Mouse (Mus musculus) lung, postnatal 0 days (tissue): Measurements from ENCODE around the gene Dennd2c. TPM values are rescaled to one million over a fixed set of nuclear protein-coding genes. Genes with fewer than 3 reads are reported as not detected.

ENCODE experiments used
- ATAC-seq: fragments of 200-750 bp; cut with Nextera tagmentation; 2 replicates; pipeline ENCODE4 v1.8.0; 2017; ENCODE audit warnings: moderate library complexity
- DNase-seq: peaks from one replicate; pipeline ENCODE4 v3.0.0-alpha.2; 2016; ENCODE audit warnings: low spot score
- H3K27ac ChIP-seq: fragments of 300-500 bp; sonication (generic); 2 replicates; pipeline ENCODE4 v1.5.1; 2014; ENCODE audit warnings: antibody characterized with exemption, mild to moderate bottlenecking, low read length, mixed read lengths
- H3K27me3 ChIP-seq: fragments of 300-500 bp; sonication (generic); replicated peaks from 2 replicates; pipeline ENCODE4 v1.6.1; 2014; ENCODE audit warnings: low read length, mixed read lengths; ENCODE audit not compliant: insufficient read depth
- H3K36me3 ChIP-seq: fragments of 300-500 bp; sonication (generic); 2 replicates; pipeline ENCODE4 v1.6.1; 2014; ENCODE audit warnings: low read length, mixed read lengths; ENCODE audit not compliant: insufficient read depth
- H3K4me1 ChIP-seq: fragments of 300-500 bp; sonication (generic); 2 replicates; pipeline ENCODE4 v1.6.1; 2014; ENCODE audit warnings: antibody characterized with exemption, low read depth, low read length, mixed read lengths; ENCODE audit not compliant: insufficient read depth
- H3K4me2 ChIP-seq: fragments of 300-500 bp; sonication (generic); replicated peaks from 2 replicates; pipeline ENCODE4 v1.6.1; 2014; ENCODE audit warnings: low read depth, mild to moderate bottlenecking, low read length, moderate library complexity, mixed read lengths
- H3K4me3 ChIP-seq: fragments of 300-500 bp; sonication (generic); 2 replicates; pipeline ENCODE4 v1.5.1; 2014; ENCODE audit warnings: low read depth, low read length
- H3K9ac ChIP-seq: fragments of 300-500 bp; sonication (generic); replicated peaks from 2 replicates; pipeline ENCODE4 v1.6.1; 2014; ENCODE audit warnings: low read depth, mild to moderate bottlenecking
- H3K9me3 ChIP-seq: fragments of 300-500 bp; sonication (generic); 2 replicates; pipeline ENCODE4 v1.6.1; 2016; ENCODE audit warnings: low read length, mixed read lengths
- CTCF ChIP-seq: IDR thresholded peaks from 2 replicates; pipeline ENCODE4 v1.5.1; 2016; ENCODE audit warnings: antibody characterized with exemption, mild to moderate bottlenecking
- EP300 ChIP-seq: IDR thresholded peaks from 2 replicates; pipeline ENCODE4 v1.6.1; 2016; ENCODE audit warnings: antibody characterized with exemption, mild to moderate bottlenecking, control low read depth
- WGBS: fragments of 180-500 bp; shearing (Covaris S2); extraction: QIAGEN DNeasy Blood & Tissue Kit; methylation state at CpG from one replicate; pipeline ENCODE4 v1.1.7; 2014; 5-methylcytosine and 5-hydroxymethylcytosine counted together
- polyA plus RNA-seq: library from polyadenylated mRNA; unstranded; fragments of >200 nt; fragmentation: Nextera tagmentation; extraction: Ambion mirVana; gene quantifications from 2 replicates; pipeline ENCODE4 v1.2.1, GENCODE M21; 2015

The Dennd2c gene
- polyA plus RNA-seq, 1 experiment from 2014 or later = 3.4 TPM

- Histone ChIP-seq H3K4me2 (no peak overlapping the region), H3K4me1 (no peaks in the 10 kb centered on the region), H3K4me3 (no peak overlapping the region), H3K9ac (no peak overlapping the region), H3K27ac (no peak overlapping the region), H3K27me3 (no peaks in the 10 kb centered on the region), H3K9me3 (no peaks in the 10 kb centered on the region), H3K36me3 (no peaks in the 10 kb centered on the region)
- DNase-seq = no peak
- no peak for TF ChIP-seq EP300
- TF ChIP-seq CTCF = no peak
- 78% methylated on average over 5 of the region's 5 CpGs for WGBS
- no peak for ATAC-seq
These were observed 19.6 kb upstream of the Dennd2c start for GRCm38 (mm10) chr3:103082761-103083160.

- TF ChIP-seq EP300 (no peak), CTCF (no peak)
- Histone ChIP-seq H3K4me1 (no peaks in the 10 kb centered on the region), H3K27me3 (no peaks in the 10 kb centered on the region), H3K4me2 (no peak overlapping the region), H3K27ac (no peak overlapping the region), H3K9me3 (no peaks in the 10 kb centered on the region), H3K36me3 (no peaks in the 10 kb centered on the region), H3K4me3 (no peak overlapping the region), H3K9ac (no peak overlapping the region)
- no peak for ATAC-seq
- no peak for DNase-seq
- WGBS = 76% methylated on average over 3 of the region's 3 CpGs
These were observed 16.4 kb upstream of the Dennd2c start for GRCm38 (mm10) chr3:103085986-103086385.

GRCm38 (mm10) chr3:103091753-103092152 is 10.7 kb upstream of the Dennd2c start:
- Histone ChIP-seq H3K27me3 (no peaks in the 10 kb centered on the region), H3K4me3 (no peak overlapping the region), H3K9me3 (no peaks in the 10 kb centered on the region), H3K4me2 (no peak overlapping the region), H3K36me3 (no peaks in the 10 kb centered on the region), H3K4me1 (no peaks in the 10 kb centered on the region), H3K27ac (no peak overlapping the region), H3K9ac (no peak overlapping the region)
- DNase-seq (no peak), ATAC-seq (no peak)
- WGBS = 90% methylated on average over 2 of the region's 2 CpGs
- TF ChIP-seq CTCF (no peak), EP300 (no peak)

- DNase-seq (no peak), ATAC-seq (no peak)
- H3K4me2 ChIP-seq = no peak overlapping the region
- 73% methylated on average over 23 of the region's 23 CpGs for WGBS
- no peaks in the 10 kb centered on the region; the same call in 1 of the 2 replicates for H3K4me1 ChIP-seq
- no peak overlapping the region for H3K27ac ChIP-seq
- no peaks in the 10 kb centered on the region for H3K9me3 ChIP-seq
- H3K4me3 ChIP-seq = no peak overlapping the region
- H3K36me3 ChIP-seq = no peaks in the 10 kb centered on the region
- H3K9ac ChIP-seq = no peak overlapping the region
- TF ChIP-seq CTCF = no peak
- no peak for TF ChIP-seq EP300
- H3K27me3 ChIP-seq = no peaks in the 10 kb centered on the region
These were observed 3.7 kb upstream of the Dennd2c start for GRCm38 (mm10) chr3:103098662-103099061.

- H3K36me3 ChIP-seq = no peaks in the 10 kb centered on the region
- TF ChIP-seq EP300 = no peak
- peak; percentile 55 for TF ChIP-seq CTCF
- no peak overlapping the region for H3K27ac ChIP-seq
- ATAC-seq (no peak), DNase-seq (peak; percentile 43)
- H3K4me2 ChIP-seq = no peak overlapping the region
- H3K9ac ChIP-seq = no peak overlapping the region
- WGBS = 84% methylated on average over 6 of the region's 6 CpGs
- H3K27me3 ChIP-seq = no peaks in the 10 kb centered on the region
- H3K9me3 ChIP-seq = no peaks in the 10 kb centered on the region
- H3K4me1 ChIP-seq = no peaks in the 10 kb centered on the region; the same call in 1 of the 2 replicates
- no peak overlapping the region for H3K4me3 ChIP-seq
These were observed 2.7 kb upstream of the Dennd2c start for GRCm38 (mm10) chr3:103099667-103100066.

GRCm38 (mm10) chr3:103100735-103101134 is 1.7 kb upstream of the Dennd2c start:
- H3K4me3 ChIP-seq = no peak overlapping the region
- no peak overlapping the region for H3K4me2 ChIP-seq
- H3K27ac ChIP-seq = no peak overlapping the region
- no peaks in the 10 kb centered on the region for H3K9me3 ChIP-seq
- TF ChIP-seq CTCF (peak; percentile 45), EP300 (no peak)
- no peak overlapping the region for H3K9ac ChIP-seq
- H3K36me3 ChIP-seq = no peaks in the 10 kb centered on the region
- no peaks in the 10 kb centered on the region; the same call in 1 of the 2 replicates for H3K4me1 ChIP-seq
- whole genome bisulfite sequencing = 53% methylated on average over 2 of the region's 2 CpGs
- ATAC-seq (no peak), DNase-seq (peak; percentile 12)
- H3K27me3 ChIP-seq = no peaks in the 10 kb centered on the region

GRCm38 (mm10) chr3:103101194-103101593 is 1.2 kb upstream of the Dennd2c start:
- ATAC-seq (no peak), DNase-seq (no peak)
- no peak overlapping the region for H3K27ac ChIP-seq
- TF ChIP-seq CTCF (peak; percentile 35; the same call in 1 of the 2 replicates), EP300 (no peak)
- no peaks in the 10 kb centered on the region for H3K27me3 ChIP-seq
- H3K36me3 ChIP-seq = no peaks in the 10 kb centered on the region
- H3K4me1 ChIP-seq = no peaks in the 10 kb centered on the region; the same call in 1 of the 2 replicates
- H3K4me3 ChIP-seq = no peak overlapping the region
- WGBS = 61% methylated on average over 5 of the region's 5 CpGs
- no peak overlapping the region for H3K9ac ChIP-seq
- no peak overlapping the region for H3K4me2 ChIP-seq
- H3K9me3 ChIP-seq = no peaks in the 10 kb centered on the region
